Mouse (Mus musculus) Muller cell, postnatal 12 days (primary cell): Measurements from ENCODE around the gene Tle2.

Source experiments
- DNase-seq: peaks from one replicate; pipeline ENCODE4 v3.0.0-alpha.2; 2015; ENCODE audit errors: inconsistent ontology term

Gene Tle2

GRCm38 (mm10) chr10:81574081-81575056 is at the start of gene Tle2:
Tle2 (plus strand) TSS chr10:81574561.
- DNase-seq: no peak

DNA sequence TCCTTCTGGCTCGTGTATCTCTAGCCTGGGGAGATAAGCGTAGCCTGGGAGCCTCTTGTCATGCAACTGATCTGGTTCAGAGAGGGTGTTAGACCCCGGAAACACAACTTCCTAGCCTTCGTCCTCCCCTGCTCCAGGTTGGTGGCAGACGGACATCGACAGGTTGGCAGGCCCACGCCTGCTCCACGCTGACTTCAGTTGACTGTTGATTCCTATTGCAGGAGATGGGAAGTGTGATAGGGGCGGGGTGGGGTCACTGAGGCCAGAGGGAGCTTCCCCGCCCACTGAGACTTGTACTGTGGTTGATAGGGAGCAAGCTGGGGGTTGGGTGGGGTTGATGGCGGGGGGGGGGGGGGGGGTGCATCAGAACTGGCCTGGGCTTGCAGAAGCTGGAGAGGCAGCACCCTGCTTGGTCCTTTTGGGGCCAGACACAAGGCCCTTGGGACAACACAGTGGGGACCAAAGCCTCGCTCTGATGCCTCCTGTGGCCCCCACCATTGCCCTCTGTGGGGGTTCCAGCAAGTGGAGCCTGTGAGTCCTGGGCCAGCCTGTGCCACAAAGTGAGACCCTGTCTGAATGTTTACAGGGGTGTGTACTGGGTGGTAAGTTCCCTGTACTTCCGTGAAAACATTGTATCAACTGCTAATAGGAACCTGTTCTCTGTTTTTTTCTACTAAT is 49.2 kb upstream of the Tle2 start:
- no peak for DNase-seq

- peak; percentile 31 for DNase-seq
Measured at GRCm38 (mm10) chr10:81526779-81527178, 47.6 kb upstream of the Tle2 start.

DNA sequence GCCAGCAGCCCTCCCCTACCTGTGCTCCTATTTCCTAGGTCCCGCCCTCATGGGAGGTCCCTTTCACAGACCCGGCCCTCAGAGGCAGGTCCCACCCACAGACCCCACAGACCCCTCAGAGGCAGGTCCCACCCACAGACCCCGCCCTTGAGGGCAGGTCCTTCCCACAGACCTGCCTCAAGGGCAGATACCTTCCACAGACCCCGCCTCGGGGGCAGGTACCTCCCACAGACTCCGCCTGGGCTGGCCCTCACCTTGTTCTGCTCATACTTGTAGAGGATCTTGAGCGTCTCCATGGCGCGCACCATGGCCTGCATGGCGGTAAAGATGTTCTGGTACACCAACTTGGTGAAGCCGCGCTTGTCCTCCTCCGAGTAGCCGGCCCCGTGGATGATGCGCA is 39.5 kb upstream of the Tle2 start:
- no peak for DNase-seq

DNA sequence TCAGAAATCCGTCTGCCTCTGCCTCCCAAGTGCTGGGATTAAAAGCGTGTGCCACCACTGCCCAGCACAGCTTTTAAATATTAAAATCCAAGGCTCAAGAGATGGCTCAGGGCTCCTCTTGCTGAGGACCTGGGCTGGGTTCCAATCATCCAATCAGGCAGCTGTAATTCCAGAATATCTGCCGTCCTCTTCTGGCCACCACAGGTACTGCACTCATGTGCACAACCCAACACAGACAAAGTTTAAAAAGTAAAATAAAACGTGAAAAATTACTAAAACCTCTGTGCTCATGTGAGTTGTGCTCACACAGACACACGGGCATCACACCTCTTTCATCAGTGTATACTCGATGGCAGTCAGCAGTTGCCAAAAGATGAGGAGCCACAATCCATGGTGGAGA is 37.6 kb upstream of the Tle2 start:
- DNase-seq: no peak

DNA sequence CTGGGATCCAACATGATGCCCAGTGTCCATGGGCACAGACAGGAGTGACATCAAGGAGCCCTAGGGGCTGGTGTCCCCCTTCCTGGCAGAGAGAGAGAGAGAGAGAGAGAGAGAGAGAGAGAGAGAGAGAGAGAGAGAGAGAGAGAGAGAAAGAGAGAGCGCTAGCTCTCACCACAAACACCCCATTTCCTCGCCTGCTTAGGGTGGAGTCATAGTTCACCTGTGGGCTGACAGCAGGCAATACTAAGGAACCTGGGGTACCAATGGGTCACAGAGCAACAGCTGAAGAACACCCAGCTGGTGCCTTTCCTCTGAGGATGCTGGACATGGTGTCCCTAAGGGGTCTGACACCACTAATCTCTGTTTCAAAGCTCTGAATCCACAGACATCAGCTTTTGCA is 36.9 kb upstream of the Tle2 start:
- DNase-seq: no peak

DNA sequence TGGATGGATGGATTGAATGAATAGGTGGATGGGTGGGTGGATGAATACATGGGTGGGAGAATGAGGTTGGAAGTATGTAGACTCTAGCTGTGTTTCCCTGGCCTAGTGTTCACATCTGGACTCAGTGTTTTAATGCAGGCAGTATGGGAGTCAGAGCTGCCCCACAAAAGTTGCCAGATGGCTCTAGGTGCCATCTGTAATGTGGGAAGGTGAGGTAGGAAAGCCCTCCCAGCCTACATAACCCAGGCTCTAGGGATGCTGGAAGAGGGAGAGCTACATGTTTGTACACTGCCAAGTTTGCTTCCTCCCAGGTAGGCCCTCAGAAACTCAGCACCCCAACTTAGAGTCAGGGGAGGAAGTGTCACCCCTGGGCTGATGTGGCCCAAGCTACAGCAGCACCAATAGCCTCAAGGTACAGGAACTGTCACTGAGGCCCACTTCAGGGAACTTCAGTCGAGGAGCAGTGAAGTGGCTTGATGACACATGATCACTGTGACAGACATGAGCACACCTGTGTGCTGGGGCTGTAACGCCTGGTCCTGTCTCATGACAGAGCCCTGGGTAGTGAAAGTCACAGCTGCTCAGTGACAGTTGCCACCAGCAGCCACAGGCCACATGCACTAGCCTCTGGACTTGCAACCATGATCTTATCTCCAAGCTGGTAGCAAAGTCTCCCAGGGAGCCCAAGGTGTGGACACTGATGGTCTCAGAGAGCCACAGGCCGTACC is 35.9 kb upstream of the Tle2 start:
- no peak for DNase-seq

- no peak for DNase-seq
Measured at GRCm38 (mm10) chr10:81541363-81541762, 33.0 kb upstream of the Tle2 start.

DNA sequence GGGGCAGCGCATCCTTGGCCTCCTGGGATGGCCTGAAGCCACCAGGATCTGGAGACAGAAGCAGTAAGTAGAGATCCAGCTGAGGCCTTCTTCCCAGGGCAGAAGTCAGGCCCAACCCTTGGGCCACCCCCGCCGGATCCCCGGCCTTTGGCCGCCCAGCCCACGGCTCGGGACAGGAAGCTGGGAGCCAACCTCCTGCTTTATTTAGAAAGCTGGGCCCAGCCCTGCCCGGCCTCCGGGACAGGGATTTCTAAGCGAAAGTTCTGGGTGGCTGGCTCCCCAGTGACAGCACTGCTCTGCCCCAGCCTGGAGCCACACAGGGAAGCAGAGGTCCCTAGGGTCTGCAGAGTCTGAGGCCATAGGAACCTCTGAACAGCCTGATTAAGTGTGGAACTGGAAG is 32.6 kb upstream of the Tle2 start:
- no peak for DNase-seq

- no peak for DNase-seq
Measured at GRCm38 (mm10) chr10:81542727-81543460, 31.5 kb upstream of the Tle2 start.

DNA sequence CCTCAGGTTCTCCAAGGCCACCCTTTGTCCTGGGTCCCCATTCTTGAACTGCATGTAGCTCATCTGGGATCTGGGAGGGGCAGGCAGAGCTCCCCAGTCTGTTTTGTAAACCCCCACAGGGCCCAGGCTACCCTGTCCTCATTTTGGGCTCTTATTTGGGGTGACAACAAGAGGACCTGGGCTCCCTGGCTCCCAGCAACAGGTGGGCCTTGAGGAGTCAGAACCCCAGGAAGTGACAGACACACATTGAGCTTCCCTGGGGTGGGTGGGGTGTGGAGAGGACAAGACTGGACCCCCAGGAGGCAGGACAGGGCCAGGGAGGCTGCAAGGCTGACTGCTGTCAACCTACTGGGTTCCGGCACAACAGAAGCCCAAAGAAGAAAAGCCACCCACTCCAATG is 30.7 kb upstream of the Tle2 start:
- DNase-seq: no peak

GRCm38 (mm10) chr10:81544296-81545160 is 29.8 kb upstream of the Tle2 start:
- DNase-seq: no peak

DNA sequence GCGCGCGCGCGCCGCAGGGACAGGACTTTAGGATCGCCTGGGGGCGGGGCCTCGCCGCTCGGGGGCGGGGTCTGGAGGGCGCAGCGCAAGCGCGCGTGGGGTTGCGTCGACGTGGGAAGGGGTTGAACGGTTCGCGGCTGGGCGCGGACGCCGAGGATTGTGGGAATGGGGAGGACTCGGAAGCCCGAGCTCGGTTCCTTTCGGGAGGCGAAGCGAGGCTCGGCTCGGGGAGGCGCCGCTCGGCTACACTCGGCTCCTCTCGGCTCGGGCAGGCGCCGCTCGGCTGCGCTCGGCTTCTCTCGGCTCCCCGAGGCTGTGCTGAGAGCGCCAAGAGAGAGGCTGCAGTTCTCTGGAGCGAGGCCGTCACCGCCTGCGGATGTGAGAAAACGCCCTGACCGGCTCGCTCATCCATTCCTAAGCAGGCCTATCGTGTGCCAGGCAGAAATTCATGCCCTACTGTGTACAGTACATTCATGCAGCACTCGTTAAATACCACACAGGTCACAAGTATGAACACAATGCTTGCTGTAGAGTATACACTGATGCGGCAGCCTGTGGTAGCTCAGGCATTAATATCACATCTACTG is 29.1 kb upstream of the Tle2 start, which contains the start of gene Gna11:
Gene Gna11, minus strand, starts transcription at position 30 of the 587 bp plus-strand sequence.
- peak; percentile 100 for DNase-seq

DNA sequence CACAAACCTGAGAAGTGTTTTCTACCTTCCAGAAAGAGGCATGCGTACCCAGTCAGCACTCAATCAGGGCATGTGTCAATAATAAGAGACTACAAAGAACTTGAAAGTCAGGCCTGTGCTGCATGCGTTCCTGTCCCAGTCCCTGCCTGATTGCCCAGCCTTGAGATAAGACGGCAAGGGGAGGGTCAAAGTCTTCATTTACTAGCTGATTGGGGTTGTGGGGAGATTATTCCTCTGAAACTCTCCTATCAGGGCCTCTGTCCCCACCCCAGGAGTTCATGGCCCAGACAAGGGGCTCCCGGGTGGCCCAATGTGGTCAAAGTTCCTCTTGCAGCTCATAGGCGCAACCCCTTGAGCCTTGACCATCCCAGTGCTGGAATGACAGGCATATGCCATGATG is 28.0 kb upstream of the Tle2 start:
- no peak for DNase-seq

- DNase-seq: no peak
Measured at GRCm38 (mm10) chr10:81546788-81547571, 27.4 kb upstream of the Tle2 start.

DNA sequence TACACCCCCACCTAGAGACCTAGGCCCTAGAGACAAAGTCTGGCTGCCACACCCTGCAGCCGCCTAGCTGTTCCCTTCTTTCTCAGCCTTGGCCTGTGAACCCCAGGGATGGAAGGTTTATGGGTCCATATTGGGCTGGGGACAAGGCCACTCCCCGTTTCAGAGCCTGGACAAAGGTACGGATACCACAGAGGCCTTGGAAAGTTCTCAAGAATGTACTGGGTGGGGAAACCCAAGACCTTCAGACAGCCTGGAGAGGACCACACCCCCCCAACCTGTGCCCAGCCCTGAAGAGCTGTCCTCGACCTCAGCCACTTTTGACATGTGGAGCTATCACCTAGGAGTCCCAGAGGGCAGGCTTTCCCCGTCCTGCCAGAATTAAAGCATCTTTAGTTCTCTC is 25.4 kb upstream of the Tle2 start:
- DNase-seq: no peak

- DNase-seq: no peak
Measured at GRCm38 (mm10) chr10:81550257-81550656, 24.1 kb upstream of the Tle2 start.

- DNase-seq: peak; percentile 89
Measured at GRCm38 (mm10) chr10:81551597-81552102, 22.7 kb upstream of the Tle2 start.

- DNase-seq: no peak
Measured at GRCm38 (mm10) chr10:81553232-81553631, 21.1 kb upstream of the Tle2 start.
